Mouse (Mus musculus) megakaryocyte, adult 5-6 weeks (primary cell): ENCODE results near the gene Zdhhc11. TPM values are rescaled to one million over a fixed set of nuclear protein-coding genes. Genes with fewer than 3 reads are reported as not detected.

Experiments used
- ATAC-seq: 2 replicates; pipeline ENCODE4 v1.8.0; 2016; ENCODE audit warnings: mild to moderate bottlenecking, inconsistent platforms; ENCODE audit not compliant: poor library complexity, severe bottlenecking
- total RNA-seq, 2 experiments: library from RNA; stranded (forward) in 1 of 2; stranded (reverse) in 1 of 2; fragments of 153-499, 151-499 nt in 1 of 2; fragments of 221-1000, 200-1000 nt in 1 of 2; gene quantifications; 2 replicates each; pipeline versions ENCODE4 v1.2.3 to v1.2.4; 2015 to 2017

Zdhhc11 gene
- total RNA-seq (2015) = not detected in 2 replicates
- not detected in 2 replicates for total RNA-seq (2017)

DNA sequence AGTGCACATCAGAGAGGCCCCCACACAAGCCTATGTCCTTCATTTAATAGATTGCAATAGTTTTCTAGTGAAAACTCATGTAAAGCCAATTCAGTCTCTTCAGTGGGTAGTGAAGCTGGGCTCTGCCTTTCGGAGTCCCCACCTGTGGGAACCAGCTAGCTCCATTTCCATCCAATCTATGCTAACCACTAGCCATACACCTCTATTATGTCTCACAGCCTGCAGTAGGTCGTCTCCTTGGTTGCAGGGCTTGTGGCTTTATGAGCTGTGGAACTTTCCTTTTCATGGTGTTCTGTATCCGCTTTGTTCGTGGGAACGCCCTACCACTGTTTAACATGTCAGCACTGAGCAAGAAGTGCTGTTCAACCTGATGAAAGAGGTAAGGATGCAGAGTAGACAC is at the start of gene Zdhhc11:
Gene Zdhhc11 (plus strand): TSS at position 301 of the 400 bp plus-strand sequence.
- ATAC-seq = no peak

DNA sequence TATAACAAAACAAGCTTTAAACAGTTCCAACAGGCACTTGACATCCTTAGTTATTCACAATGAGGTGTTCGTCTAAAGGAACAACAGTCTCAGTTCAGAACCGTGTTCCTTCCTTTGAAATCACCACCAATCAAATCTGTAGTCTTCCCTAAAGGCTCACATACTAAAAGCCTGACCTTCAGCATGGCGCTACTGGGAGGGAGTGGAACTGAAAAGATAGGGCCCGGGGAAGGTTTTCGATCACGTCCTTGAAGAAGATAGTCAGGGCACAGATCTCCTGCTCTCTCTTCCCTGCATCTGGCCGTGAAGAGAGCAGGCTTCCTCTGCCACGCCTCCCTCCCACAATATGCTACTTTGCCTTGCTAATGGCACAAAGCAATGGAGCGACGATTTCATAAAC is 31.4 kb upstream of the Zdhhc11 start:
- no peak for ATAC-seq

DNA sequence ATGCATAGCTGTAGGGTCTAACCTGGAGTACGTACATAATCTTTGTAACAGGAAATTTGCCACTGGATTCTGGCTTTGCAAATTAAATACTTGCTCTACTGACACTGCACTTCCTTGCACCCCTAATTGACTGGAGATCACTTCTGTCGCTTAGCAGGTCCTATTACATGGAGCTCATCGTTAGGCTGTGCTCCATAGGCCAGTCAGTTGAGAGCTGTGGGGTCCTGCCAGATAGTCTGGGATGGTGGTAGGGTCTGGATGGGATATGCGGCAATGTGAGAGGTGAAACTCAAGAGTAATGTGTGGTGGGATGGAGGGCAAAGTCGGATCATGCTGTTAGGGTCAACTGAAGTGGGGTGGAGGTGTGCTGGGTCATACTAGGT is 26.7 kb upstream of the Zdhhc11 start:
- no peak for ATAC-seq

- ATAC-seq = peak; percentile 89
These were observed 26.1 kb upstream of the Zdhhc11 start, which contains the start of the genes Trip13 and Brd9 for GRCm38 (mm10) chr13:73937321-73938176. Gene Trip13, minus strand, starts transcription at chr13:73937784. Gene Brd9, plus strand, starts transcription at chr13:73937811.

GRCm38 (mm10) chr13:73938177-73938560 is 25.5 kb upstream of the Zdhhc11 start:
- peak; percentile 62 for ATAC-seq

- ATAC-seq = no peak
These were observed 24.6 kb upstream of the Zdhhc11 start for GRCm38 (mm10) chr13:73939101-73939500.

- ATAC-seq = no peak
These were observed 19.0 kb upstream of the Zdhhc11 start for GRCm38 (mm10) chr13:73944606-73945005.

DNA sequence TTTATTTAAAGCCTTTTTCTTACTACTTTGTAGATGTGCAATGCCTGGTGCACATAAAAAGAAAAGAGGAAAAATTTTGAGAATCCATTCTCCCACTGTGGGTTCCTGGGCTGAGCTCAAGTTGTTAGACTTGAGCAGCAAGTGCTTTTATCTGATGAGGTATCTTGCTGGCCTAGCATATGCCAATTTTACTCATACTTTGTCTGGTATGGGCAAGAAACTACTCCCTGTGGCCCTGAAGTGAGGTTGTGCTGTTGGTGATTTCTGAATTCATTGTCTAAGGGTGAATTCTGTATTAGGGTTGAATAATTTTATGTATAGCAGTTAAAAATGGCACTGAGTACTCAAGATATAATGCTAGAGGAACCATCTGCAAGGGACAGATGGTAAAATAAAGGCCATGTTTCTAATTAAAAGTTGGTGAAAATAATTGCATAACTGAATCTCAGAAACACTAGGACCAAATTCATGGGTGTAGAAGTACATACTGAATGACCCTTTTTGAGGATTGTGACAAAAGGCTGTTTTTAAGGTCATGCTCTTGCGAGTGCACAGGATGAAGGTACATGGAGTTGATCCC is 10.0 kb upstream of the Zdhhc11 start:
- ATAC-seq = no peak

GRCm38 (mm10) chr13:73954666-73955065 is 9.0 kb upstream of the Zdhhc11 start:
- ATAC-seq = no peak

DNA sequence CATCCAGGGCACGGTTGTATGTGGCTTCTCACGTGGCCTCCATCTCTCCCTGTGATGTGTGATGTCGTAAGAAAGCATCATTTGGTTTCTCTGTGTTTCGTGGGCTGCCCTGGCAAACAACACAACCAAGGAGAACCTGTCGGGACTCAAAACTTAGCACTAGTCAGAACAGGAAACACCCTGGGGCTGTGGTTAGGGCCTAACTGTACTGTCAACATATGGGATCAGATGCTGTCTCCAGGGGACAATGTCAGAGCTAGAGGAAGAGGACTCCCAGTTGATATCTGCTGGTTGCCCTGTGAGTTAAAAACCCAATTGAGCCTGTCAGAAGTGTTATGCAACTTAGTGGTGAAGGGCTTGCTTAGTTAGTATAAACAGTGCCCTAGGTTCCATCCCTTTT is 8.1 kb upstream of the Zdhhc11 start:
- no peak for ATAC-seq

DNA sequence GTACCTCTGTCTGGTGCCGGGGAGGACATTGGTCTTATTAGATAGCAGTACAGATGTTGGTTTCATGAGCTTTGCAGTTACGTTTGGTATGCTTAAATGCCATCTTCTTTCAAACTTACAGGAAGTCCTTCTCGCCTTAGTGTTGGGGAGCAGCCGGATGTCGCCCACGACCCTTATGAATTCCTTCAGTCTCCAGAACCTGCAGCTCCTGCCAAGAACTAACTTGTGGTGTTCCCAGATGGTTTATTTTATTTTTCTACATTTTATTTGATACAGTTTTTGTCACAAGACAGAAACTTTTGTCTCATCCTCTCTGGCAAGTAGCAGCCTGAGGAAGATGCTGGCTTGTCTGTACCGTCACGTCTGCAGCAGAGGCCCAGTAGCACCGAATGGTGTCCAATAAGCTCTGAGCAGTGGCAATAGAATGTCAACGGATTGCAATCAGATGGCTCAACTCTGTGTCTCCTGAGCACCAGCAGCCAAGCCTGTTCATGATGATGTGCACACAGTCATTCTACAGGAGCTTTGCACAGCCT is 3.5 kb upstream of the Zdhhc11 start:
- ATAC-seq = no peak

DNA sequence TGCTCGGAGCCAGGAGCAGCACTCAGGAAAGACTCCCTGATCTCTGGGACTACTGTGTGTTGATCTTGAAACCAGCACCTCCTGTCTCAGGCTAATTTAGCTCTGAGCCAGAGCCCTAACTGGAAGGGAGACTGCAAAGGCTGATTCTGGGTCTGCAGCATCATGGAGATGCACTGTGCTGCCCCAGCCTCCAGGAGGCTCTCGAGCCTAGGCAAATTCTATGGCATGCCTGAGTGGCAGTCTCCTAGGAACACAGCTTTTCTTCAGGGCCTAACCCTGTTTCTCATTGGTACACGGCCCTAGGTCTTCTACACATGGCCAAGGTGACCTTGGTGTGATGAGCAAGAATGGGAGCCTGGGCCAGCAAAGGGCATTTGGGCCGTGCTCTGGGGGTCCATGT is 2.5 kb upstream of the Zdhhc11 start:
- no peak for ATAC-seq

DNA sequence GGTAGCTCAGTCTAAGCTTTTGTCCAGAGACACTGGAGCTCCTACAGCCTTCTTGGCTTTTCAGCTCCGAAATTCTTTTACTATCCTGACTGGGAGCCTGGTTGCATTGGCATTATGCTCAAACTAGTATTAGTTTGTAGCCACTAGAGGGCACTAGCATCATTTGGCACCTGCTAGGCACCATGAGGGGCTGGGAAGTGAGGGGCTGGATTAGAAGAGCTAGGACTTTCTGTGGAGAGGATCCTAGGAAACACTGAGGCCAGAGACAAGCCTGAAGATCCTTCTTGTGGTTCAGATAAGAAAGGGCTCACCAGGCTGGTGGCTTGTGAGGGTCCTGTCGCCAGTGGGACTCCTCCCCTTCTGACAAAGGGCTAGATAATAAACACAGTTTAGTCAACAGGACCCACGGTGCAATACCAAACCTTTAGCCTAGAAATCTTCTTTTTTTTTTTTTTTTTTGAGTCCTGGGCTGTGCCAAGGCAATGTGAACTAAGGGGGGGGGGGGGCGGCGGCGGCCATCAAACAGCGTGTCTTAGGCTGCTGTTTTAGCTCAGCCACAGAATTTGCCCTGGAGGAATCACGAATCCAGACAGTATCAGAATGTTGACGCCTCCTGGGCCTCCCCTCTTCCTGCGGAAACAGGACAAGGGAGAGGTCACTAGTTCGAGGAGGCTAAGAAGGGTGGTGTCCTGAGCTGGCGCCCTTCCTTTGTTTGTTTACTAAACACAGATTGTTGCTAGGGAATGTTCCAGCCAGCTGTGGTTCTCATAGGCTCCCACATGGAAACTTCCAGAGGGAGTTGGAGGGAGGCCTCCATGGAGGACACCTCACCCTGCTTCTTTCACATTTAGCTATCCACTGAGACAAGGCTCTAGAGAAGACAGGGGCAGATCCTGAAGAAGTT is 7.1 kb downstream of the Zdhhc11 start:
- peak; percentile 75 for ATAC-seq

GRCm38 (mm10) chr13:73974523-73974922 is 10.9 kb downstream of the Zdhhc11 start:
- no peak for ATAC-seq

GRCm38 (mm10) chr13:73976935-73977334 is 13.3 kb downstream of the Zdhhc11 start:
- no peak for ATAC-seq

GRCm38 (mm10) chr13:73990325-73990724 is 26.7 kb downstream of the Zdhhc11 start:
- ATAC-seq = no peak

DNA sequence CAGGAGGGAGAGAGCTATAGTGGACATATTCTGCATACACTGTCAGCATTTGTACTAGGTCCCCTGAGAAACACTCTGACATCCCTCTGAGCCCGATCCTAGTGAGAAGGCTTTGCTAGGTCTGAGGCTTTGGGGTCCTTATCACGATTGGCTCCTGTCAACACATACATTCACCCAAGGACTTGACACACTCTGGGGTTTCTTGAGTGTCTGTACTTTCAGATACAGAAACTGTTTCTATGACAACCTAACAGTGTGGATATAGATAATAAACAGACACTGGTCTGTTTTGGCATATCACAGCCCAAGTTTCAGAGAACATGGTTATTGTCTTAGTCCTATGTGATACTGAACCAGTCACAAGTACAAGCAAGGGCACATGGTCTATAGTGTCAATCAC is 27.1 kb downstream of the Zdhhc11 start:
- no peak for ATAC-seq

DNA sequence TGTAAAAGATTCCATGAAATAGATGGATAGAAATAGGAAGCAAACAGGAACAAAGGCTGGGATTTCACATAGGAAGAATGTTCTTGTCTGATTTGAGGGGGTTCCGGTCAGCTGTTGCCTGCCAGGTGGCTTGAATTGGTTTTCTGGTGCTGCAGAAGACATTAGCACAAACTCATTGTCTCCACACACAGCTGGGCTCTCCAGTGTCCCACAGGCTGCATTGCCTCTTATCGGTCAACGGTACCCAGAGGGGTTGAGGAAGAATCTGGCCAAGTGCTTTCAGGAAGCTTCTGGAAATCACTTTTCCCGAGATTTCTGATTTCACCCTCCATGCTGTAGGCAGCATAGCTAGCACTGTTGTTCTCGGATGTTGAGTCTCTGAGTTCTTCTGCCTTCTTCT is 27.6 kb downstream of the Zdhhc11 start:
- ATAC-seq = no peak

GRCm38 (mm10) chr13:73996456-73996855 is 32.8 kb downstream of the Zdhhc11 start:
- ATAC-seq = peak; percentile 80

DNA sequence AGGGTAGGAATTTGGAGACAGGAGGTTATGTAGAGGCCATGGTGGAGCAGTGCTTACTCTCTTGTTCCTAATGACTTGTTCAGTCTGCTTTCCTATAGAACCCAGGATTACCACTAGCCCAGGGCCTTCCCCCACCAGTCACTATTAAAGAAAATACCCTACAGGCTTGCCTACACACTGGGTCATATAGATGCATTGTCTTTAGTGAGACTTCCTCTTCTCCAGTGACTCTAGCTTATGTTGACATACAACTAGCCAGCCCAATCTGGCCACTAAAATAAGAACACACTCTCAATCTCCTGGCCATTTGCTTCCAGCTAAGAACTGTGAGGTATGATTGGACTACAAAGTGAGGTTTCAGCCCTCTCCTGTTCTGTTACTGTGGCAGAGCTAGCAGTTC is 36.9 kb downstream of the Zdhhc11 start:
- peak; percentile 62 for ATAC-seq

- ATAC-seq = no peak
These were observed 37.3 kb downstream of the Zdhhc11 start for GRCm38 (mm10) chr13:74000961-74001360.
